Mouse (Mus musculus) small intestine, adult 2 months (tissue): ENCODE data around the gene Tnrc18.

Source experiments
- CTCF ChIP-seq: fragments of 200-500 bp; IDR thresholded peaks from 2 replicates; pipeline ENCODE4 v1.5.1; 2012; ENCODE audit warnings: low read depth, mild to moderate bottlenecking, control low read depth, inconsistent platforms, low read length, moderate library complexity, mixed read lengths; ENCODE audit not compliant: insufficient replicate concordance, insufficient read length; ENCODE audit errors: extremely low read depth
- POLR2A ChIP-seq: fragments of 200-500 bp; IDR thresholded peaks from 2 replicates; pipeline ENCODE4 v1.6.1; 2012; ENCODE audit warnings: low read depth, mild to moderate bottlenecking, control low read depth, inconsistent platforms, low read length, moderate library complexity

DNA sequence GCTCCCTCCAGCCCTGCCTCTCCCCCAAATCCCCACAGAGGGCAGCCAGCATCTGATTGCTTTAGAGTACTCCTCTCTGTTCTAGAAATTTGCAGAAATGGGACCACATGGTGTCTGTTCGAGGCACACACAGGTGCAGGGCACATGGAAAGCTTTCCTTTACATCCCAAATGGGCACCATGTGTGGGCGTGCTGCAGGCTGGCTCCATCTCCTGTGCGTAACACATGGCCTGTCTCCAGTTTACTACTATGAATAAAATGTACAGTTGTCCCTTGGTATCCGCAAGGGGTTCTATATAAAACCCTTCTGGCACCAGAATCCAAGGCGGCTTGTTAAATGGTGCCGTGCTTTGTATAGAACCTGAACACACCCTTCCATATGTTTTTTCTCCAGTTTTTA, 120.6 kb downstream of the Tnrc18 start:
- TF ChIP-seq CTCF (no peak), POLR2A (no peak)
